Mouse (Mus musculus) intestine, embryonic 14.5 days (tissue): ENCODE measurements at regions not wholly inside any gene's neighbourhood (a gene's known extent, or its start where the extent isn't known, plus 50 kb on each side); places are given as distances from the start of the nearest gene placed in this dataset.

Source experiments
- ATAC-seq: fragments of 200-750 bp; cut with Nextera tagmentation; replicated peaks from 2 replicates; pipeline ENCODE4 v1.8.0; 2017; ENCODE audit warnings: low read depth, moderate number of reproducible peaks, moderate TSS enrichment, moderate library complexity; ENCODE audit not compliant: low FRiP score, low TSS enrichment
- DNase-seq: peaks from one replicate; pipeline ENCODE4 v3.0.0-alpha.2; 2018; ENCODE audit warnings: low spot score
- H3K27ac ChIP-seq: fragments of 300-500 bp; sonication (generic); 2 replicates; pipeline ENCODE4 v1.5.1; 2014; ENCODE audit warnings: low read depth, mild to moderate bottlenecking, control low read depth
- H3K27me3 ChIP-seq: fragments of 300-500 bp; sonication (generic); replicated peaks from 2 replicates; pipeline ENCODE4 v1.6.1; 2014; ENCODE audit warnings: low read length, control low read depth; ENCODE audit not compliant: control insufficient read depth, insufficient read depth
- H3K36me3 ChIP-seq: fragments of 300-500 bp; sonication (generic); 2 replicates; pipeline ENCODE4 v1.6.1; 2014; ENCODE audit warnings: low read length, control low read depth; ENCODE audit not compliant: control insufficient read depth, insufficient read depth
- H3K4me1 ChIP-seq: fragments of 300-500 bp; sonication (generic); replicated peaks from 2 replicates; pipeline ENCODE4 v1.6.1; 2014; ENCODE audit warnings: low read length, control low read depth, mixed read lengths; ENCODE audit not compliant: control insufficient read depth, insufficient read depth
- H3K4me2 ChIP-seq: fragments of 300-500 bp; sonication (generic); 2 replicates; pipeline ENCODE4 v1.6.1; 2014; ENCODE audit warnings: low read length
- H3K4me3 ChIP-seq: fragments of 300-500 bp; sonication (generic); 2 replicates; pipeline ENCODE4 v1.5.1; 2014; ENCODE audit warnings: low read depth, low read length, control low read depth, mixed read lengths
- H3K9ac ChIP-seq: fragments of 300-500 bp; sonication (generic); 2 replicates; pipeline ENCODE4 v1.6.1; 2014; ENCODE audit warnings: mild to moderate bottlenecking, low read length
- H3K9me3 ChIP-seq: fragments of 300-500 bp; sonication (generic); 2 replicates; pipeline ENCODE4 v1.6.1; 2016; ENCODE audit warnings: low read length, control low read depth; ENCODE audit not compliant: control insufficient read depth
- WGBS: fragments of 180-500 bp; shearing (Covaris S2); extraction: QIAGEN DNeasy Blood & Tissue Kit; methylation state at CpG from one replicate; pipeline ENCODE4 v1.1.7; 2014; 5-methylcytosine and 5-hydroxymethylcytosine counted together

GRCm38 (mm10) chr4:29282169-29282568 lies 469.2 kb downstream of the Epha7 start:
- no peaks in the 10 kb centered on the region for H3K36me3 ChIP-seq
- H3K27ac ChIP-seq, result no peak overlapping the region

GRCm38 (mm10) chr4:29301348-29301747 lies 488.4 kb downstream of the Epha7 start:
- Histone ChIP-seq H3K27me3 (no peaks in the 10 kb centered on the region), H3K27ac (no peak overlapping the region), H3K36me3 (no peaks in the 10 kb centered on the region), H3K4me3 (no peak overlapping the region), H3K9me3 (no peaks in the 10 kb centered on the region), H3K9ac (no peak overlapping the region), H3K4me1 (no peaks in the 10 kb centered on the region), H3K4me2 (no peak overlapping the region)
- no peak for DNase-seq
- ATAC-seq, result no peak
- WGBS, result 45% methylated on average over 1 of the region's 1 CpGs

More at GRCm38 (mm10) chr4:29282169-29282568, 469.2 kb downstream of the Epha7 start:
- no peak overlapping the region for H3K9ac ChIP-seq
- no peaks in the 10 kb centered on the region for H3K27me3 ChIP-seq
- no peak overlapping the region for H3K4me3 ChIP-seq
- 70% methylated on average over 5 of the region's 5 CpGs for WGBS
- ATAC-seq (no peak), DNase-seq (no peak)
- H3K4me1 ChIP-seq, result no peaks in the 10 kb centered on the region
- H3K4me2 ChIP-seq, result no peak overlapping the region
- no peaks in the 10 kb centered on the region for H3K9me3 ChIP-seq

- no peak for DNase-seq
- Histone ChIP-seq H3K4me3 (no peak overlapping the region), H3K27ac (no peak overlapping the region), H3K9me3 (no peaks in the 10 kb centered on the region), H3K4me1 (no peaks in the 10 kb centered on the region), H3K36me3 (no peaks in the 10 kb centered on the region), H3K27me3 (no peaks in the 10 kb centered on the region), H3K4me2 (no peak overlapping the region), H3K9ac (no peak overlapping the region)
- ATAC-seq, result 0 out of 2 replicates have a peak, but pooled peaks have one; percentile 55
These were observed 491.0 kb downstream of the Epha7 start for GRCm38 (mm10) chr4:29303951-29304350.

- Histone ChIP-seq H3K36me3 (no peaks in the 10 kb centered on the region), H3K9ac (no peak overlapping the region), H3K4me1 (no peaks in the 10 kb centered on the region), H3K27ac (no peak overlapping the region), H3K4me3 (no peak overlapping the region), H3K9me3 (no peaks in the 10 kb centered on the region), H3K4me2 (no peak overlapping the region), H3K27me3 (no peaks in the 10 kb centered on the region)
- DNase-seq, result no peak
- ATAC-seq, result no peak
- WGBS, result 96% methylated on average over 1 of the region's 1 CpGs
These were observed 494.3 kb downstream of the Epha7 start for GRCm38 (mm10) chr4:29307245-29307644.

- no peaks in the 10 kb centered on the region for H3K4me1 ChIP-seq
- no peaks in the 10 kb centered on the region for H3K9me3 ChIP-seq
- DNase-seq (no peak), ATAC-seq (no peak)
- no peak overlapping the region for H3K4me3 ChIP-seq
- WGBS, result 88% methylated on average over 6 of the region's 6 CpGs
- H3K36me3 ChIP-seq, result no peaks in the 10 kb centered on the region
- no peaks in the 10 kb centered on the region for H3K27me3 ChIP-seq
- H3K27ac ChIP-seq, result no peak overlapping the region
- H3K4me2 ChIP-seq, result no peak overlapping the region
- H3K9ac ChIP-seq, result no peak overlapping the region
These were observed 511.0 kb downstream of the Epha7 start for GRCm38 (mm10) chr4:29323921-29324320.

- WGBS, result 58% methylated on average over 2 of the region's 2 CpGs
- Histone ChIP-seq H3K4me1 (no peaks in the 10 kb centered on the region), H3K9ac (no peak overlapping the region), H3K36me3 (no peaks in the 10 kb centered on the region), H3K4me3 (no peak overlapping the region), H3K27me3 (no peaks in the 10 kb centered on the region), H3K4me2 (no peak overlapping the region), H3K27ac (no peak overlapping the region), H3K9me3 (no peaks in the 10 kb centered on the region)
- no peak for DNase-seq
- ATAC-seq, result no peak
These were observed 516.2 kb downstream of the Epha7 start for GRCm38 (mm10) chr4:29329145-29329544.

- H3K4me2 ChIP-seq, result no peak overlapping the region
- no peak overlapping the region for H3K9ac ChIP-seq
- no peaks in the 10 kb centered on the region for H3K9me3 ChIP-seq
- no peaks in the 10 kb centered on the region for H3K27me3 ChIP-seq
- H3K4me1 ChIP-seq, result no peaks in the 10 kb centered on the region
- no peak overlapping the region for H3K4me3 ChIP-seq
- DNase-seq, result no peak
- no peak for ATAC-seq
- no peak overlapping the region for H3K27ac ChIP-seq
- no peaks in the 10 kb centered on the region for H3K36me3 ChIP-seq
- 35% methylated on average over 2 of the region's 2 CpGs for WGBS
These were observed 518.8 kb downstream of the Epha7 start for GRCm38 (mm10) chr4:29331747-29332146.

GRCm38 (mm10) chr4:29337245-29337644 lies 524.3 kb downstream of the Epha7 start:
- Histone ChIP-seq H3K27ac (no peak overlapping the region), H3K9ac (no peak overlapping the region), H3K4me3 (no peak overlapping the region), H3K36me3 (no peaks in the 10 kb centered on the region), H3K9me3 (no peaks in the 10 kb centered on the region), H3K4me1 (no peaks in the 10 kb centered on the region), H3K27me3 (no peaks in the 10 kb centered on the region), H3K4me2 (no peak overlapping the region)
- DNase-seq, result no peak
- WGBS, result 87% methylated on average over 10 of the region's 10 CpGs
- ATAC-seq, result no peak

GRCm38 (mm10) chr4:29362191-29362590 lies 549.3 kb downstream of the Epha7 start:
- DNase-seq, result no peak
- Histone ChIP-seq H3K4me2 (no peak overlapping the region), H3K9me3 (no peaks in the 10 kb centered on the region), H3K27me3 (no peaks in the 10 kb centered on the region), H3K4me3 (no peak overlapping the region), H3K27ac (no peak overlapping the region), H3K36me3 (no peaks in the 10 kb centered on the region), H3K9ac (no peak overlapping the region), H3K4me1 (no peaks in the 10 kb centered on the region)
- WGBS, result 87% methylated on average over 1 of the region's 1 CpGs
- no peak for ATAC-seq
